Mouse (Mus musculus): ENCODE measurements around the gene Syt12.

DNA sequence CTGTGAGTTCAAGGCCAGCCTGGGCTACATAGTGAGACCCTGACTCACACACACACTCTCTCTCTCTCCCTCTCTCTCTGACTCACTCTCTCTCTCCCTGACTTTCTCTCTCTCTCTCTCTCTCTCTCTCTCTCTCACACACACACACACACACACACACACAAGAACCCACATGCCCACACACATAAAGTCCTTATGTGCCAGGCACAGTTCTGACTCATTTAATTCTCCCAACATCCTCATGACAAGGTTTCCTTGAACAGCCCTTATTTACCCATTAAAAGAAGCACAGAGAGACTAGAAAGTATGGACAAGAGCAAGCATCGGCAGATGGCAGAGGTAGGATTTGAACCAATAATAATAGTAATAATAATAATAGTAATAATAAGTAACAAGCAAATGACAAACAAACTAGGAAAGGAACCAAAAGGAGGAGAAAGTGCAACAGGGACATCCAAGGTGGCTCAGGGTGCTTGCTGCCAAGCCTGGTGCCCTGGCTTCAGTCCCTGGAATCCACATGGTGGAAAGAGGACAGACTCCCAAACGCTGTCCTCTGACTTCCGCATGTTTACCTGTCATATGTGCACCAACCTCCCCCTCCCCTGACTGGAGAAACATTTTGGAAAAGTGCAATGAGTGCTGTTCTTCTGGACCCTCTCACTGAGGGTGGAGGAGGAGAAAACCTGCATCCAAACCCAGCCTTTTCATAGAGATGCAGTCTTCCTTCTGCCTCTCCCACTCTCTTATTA lies 5.0 kb upstream of the Syt12 start:
- no peak for TF ChIP-seq CTCF (IDR thresholded peaks at IDR 0.05; ENCODE audit: extremely low read depth, insufficient read depth, low read length)
- no peak for TF ChIP-seq POLR2A (IDR thresholded peaks at IDR 0.05; ENCODE audit: extremely low read depth, insufficient read depth, low read length)

Data from cortical plate, adult 2 months (tissue).